Mouse (Mus musculus): ENCODE measurements at regions not wholly inside any gene's neighbourhood (a gene's known extent, or its start where the extent isn't known, plus 50 kb on each side); places are given as distances from the start of the nearest gene placed in this dataset.
"Not testable (repeated sequence)": the region's sequence is repeated elsewhere in the genome, so short reads cannot be mapped to it uniquely, and the experiment has no call there.

GRCm38 (mm10) chr12:17992572-17992971 is 301.9 kb downstream of the Hpcal1 start:
- H3K4me2 ChIP-seq (ENCODE audit: low read depth, low read length) = peak overlapping the region; percentile 55
- not testable (repeated sequence) for H3K9me3 ChIP-seq (ENCODE audit: low read length); H3K27ac ChIP-seq (ENCODE audit: low read depth); H3K27me3 ChIP-seq (ENCODE audit: insufficient read depth, low read length); ATAC-seq; H3K4me1 ChIP-seq (ENCODE audit: insufficient read depth); H3K36me3 ChIP-seq (replicated peaks; ENCODE audit: insufficient read depth, low read length); H3K9ac ChIP-seq (replicated peaks)
- 1% methylated on average over 34 of the region's 44 CpGs for WGBS (ENCODE audit: insufficient replicate concordance)
- DNase-seq = peak; percentile 19
- H3K4me3 ChIP-seq (ENCODE audit: low read depth, low read length) = peak overlapping the region; percentile 36

- ATAC-seq; H3K9ac ChIP-seq (replicated peaks); H3K36me3 ChIP-seq (replicated peaks; ENCODE audit: insufficient read depth, low read length); DNase-seq; H3K27ac ChIP-seq (ENCODE audit: low read depth); H3K4me1 ChIP-seq (ENCODE audit: insufficient read depth); H3K9me3 ChIP-seq (ENCODE audit: low read length); H3K4me3 ChIP-seq (ENCODE audit: low read depth, low read length); H3K27me3 ChIP-seq (ENCODE audit: insufficient read depth, low read length); H3K4me2 ChIP-seq (ENCODE audit: low read depth, low read length): not testable (repeated sequence)
- 12% methylated on average over 18 of the region's 22 CpGs for WGBS (ENCODE audit: insufficient replicate concordance)
Measured at GRCm38 (mm10) chr12:17993368-17993767, 302.7 kb downstream of the Hpcal1 start.
